21 mouse cellular contexts compared by ENCODE assay signal in the genomic region with DNA sequence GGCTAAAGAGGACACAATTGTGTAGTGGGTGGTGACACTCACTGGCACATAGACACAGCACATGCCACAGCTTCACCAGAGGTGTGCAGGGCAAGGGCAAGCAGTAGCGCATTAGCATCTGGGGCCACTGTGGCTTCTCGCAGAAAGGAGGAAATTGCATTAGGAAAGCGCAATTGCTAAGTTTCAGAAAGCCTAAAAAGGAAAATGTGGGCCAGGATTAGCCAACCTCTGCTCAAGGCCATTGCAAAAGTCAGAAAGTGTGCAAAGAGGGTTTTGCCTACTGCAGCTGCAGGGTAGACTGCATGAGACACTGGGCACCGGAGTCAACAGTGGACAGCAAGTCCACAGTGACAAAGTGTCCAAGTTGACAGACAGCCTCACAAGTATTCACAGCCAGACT. TPM values are rescaled to one million over a fixed set of nuclear protein-coding genes. Genes with fewer than 3 reads are reported as not detected.
A peak's percentile ranks its signal among the peaks of the same experiment; 100 is the strongest.
DNase-seq lines count a peak whose midpoint lies in the region; ATAC-seq and TF ChIP-seq lines count a peak whose summit lies in the region.
"Had no signal": no experiment of that assay in that cellular context is flagged by ENCODE, and none has a peak within 500 bp of the region (broad histone marks: within the 10 kb centered on the region; RNA-seq: fewer than 3 reads in every experiment).

No protein-coding gene starts in this region.

- no peak overlapping the region for H3K4me2 ChIP-seq in heart, embryonic 11.5 days
- H3K4me2 ChIP-seq: embryonic facial prominence, embryonic 13.5 days; forebrain, embryonic 12.5 days; hindbrain, embryonic 13.5 days; intestine, embryonic 15.5 days had no signal

- peak; percentile 79 for ATAC-seq in megakaryocyte, adult 5-6 weeks (ENCODE audit: poor library complexity, severe bottlenecking)
- 0 out of 2 replicates have a peak, but pooled peaks have one; percentile 4 for ATAC-seq in neutrophil, adult 5-6 weeks (ENCODE audit: extremely low read depth, insufficient number of reproducible peaks, low FRiP score, poor library complexity, severe bottlenecking)
- ATAC-seq in heart, embryonic 11.5 days (replicated peaks; ENCODE audit: insufficient number of reproducible peaks, low FRiP score, low TSS enrichment), result no peak
- ATAC-seq: activated CD4-positive, CD25-positive, alpha-beta regulatory T cell, adult 4 months; forebrain, embryonic 16.5 days; intestine, embryonic 15.5 days; Patski had no signal

- H3K27ac ChIP-seq in layer of hippocampus, adult 2 months, result no peak overlapping the region
- no peak overlapping the region for H3K27ac ChIP-seq in heart, embryonic 11.5 days (ENCODE audit: low read depth, low read length)
- H3K27ac ChIP-seq: embryonic facial prominence, embryonic 13.5 days; forebrain, embryonic 12.5 days; hindbrain, embryonic 13.5 days; intestine, embryonic 15.5 days had no signal

- no peak overlapping the region for H3K9ac ChIP-seq in heart, embryonic 11.5 days (ENCODE audit: low read depth, low read length)
- H3K9ac ChIP-seq: embryonic facial prominence, embryonic 13.5 days; forebrain, embryonic 12.5 days; hindbrain, embryonic 13.5 days; intestine, embryonic 15.5 days had no signal

- H3K4me3 ChIP-seq in layer of hippocampus, adult 2 months, result no peak overlapping the region
- no peak overlapping the region for H3K4me3 ChIP-seq in heart, embryonic 11.5 days (ENCODE audit: low read depth, low read length)
- H3K4me3 ChIP-seq: embryonic facial prominence, embryonic 13.5 days; forebrain, embryonic 12.5 days; hindbrain, embryonic 13.5 days; intestine, embryonic 15.5 days had no signal

- no peaks in the 10 kb centered on the region for H3K4me1 ChIP-seq in heart, embryonic 11.5 days (ENCODE audit: control insufficient read depth, insufficient read depth, low read length)
- H3K4me1 ChIP-seq: embryonic facial prominence, embryonic 13.5 days; forebrain, embryonic 12.5 days; hindbrain, embryonic 13.5 days; intestine, embryonic 15.5 days had no signal

- H3K27me3 ChIP-seq in heart, embryonic 11.5 days (ENCODE audit: control insufficient read depth, insufficient read depth, low read length), result 0 out of 2 replicates have a peak, but pooled peaks cover 8% of the 10 kb centered on the region
- H3K27me3 ChIP-seq: forebrain, embryonic 12.5 days; hindbrain, embryonic 13.5 days; intestine, embryonic 15.5 days had no signal

- H3K9me3 ChIP-seq in heart, embryonic 11.5 days (replicated peaks; ENCODE audit: control insufficient read depth, low read length), result no peaks in the 10 kb centered on the region
- H3K9me3 ChIP-seq: embryonic facial prominence, embryonic 13.5 days; forebrain, embryonic 12.5 days; hindbrain, embryonic 13.5 days; intestine, embryonic 15.5 days had no signal

- no peak for TF ChIP-seq CTCF in layer of hippocampus, adult 2 months (conservative IDR thresholded peaks at IDR 0.05)

- WGBS in heart, embryonic 11.5 days (ENCODE audit: insufficient replicate concordance), result 83% methylated on average over 4 of the region's 4 CpGs

- no peaks in the 10 kb centered on the region for H3K36me3 ChIP-seq in heart, embryonic 11.5 days (ENCODE audit: control insufficient read depth, insufficient read depth, low read length)
- H3K36me3 ChIP-seq: embryonic facial prominence, embryonic 13.5 days; forebrain, embryonic 12.5 days; hindbrain, embryonic 13.5 days; intestine, embryonic 15.5 days had no signal

- DNase-seq in adrenal gland, adult 8-10 months, result peak; percentile 7
- no peak for DNase-seq in adrenal gland, postnatal 14 days
- DNase-seq in lung, postnatal 36 days, result peak; percentile 31
- no peak for DNase-seq in lung, postnatal 25 days (ENCODE audit: low spot score)
- no peak for DNase-seq in layer of hippocampus, adult 2 months (ENCODE audit: low spot score in 2 of 2)
- DNase-seq: cerebellum, adult 11 months; cerebellum, adult 8-10 months; cerebellum, postnatal 14 days; gastrocnemius, postnatal 14 days; heart, postnatal 10 days; heart, postnatal 4 days had no signal

RNA-seq across cellular contexts. Expression of a gene that starts 31.5 kb away (rescaled TPM):
- 10 to 100 TPM; 32.3 to 51.7 (median 38.7) TPM for total RNA-seq in adrenal gland, adult 8-10 months (2022)
- total RNA-seq in adrenal gland, postnatal 14 days (2021), result 31.8 and 38.9 TPM in 2 replicates
- total RNA-seq in megakaryocyte, adult 5-6 weeks (2015), result 44.2 and 50.4 TPM in 2 replicates
- total RNA-seq in megakaryocyte, adult 5-6 weeks (2017), result 34.5 and 37.6 TPM in 2 replicates
- total RNA-seq in neutrophil, adult 5-6 weeks (2017), result 58.1 and 60.5 TPM in 2 replicates
- 10 to 100 TPM; 35.7 to 37.4 TPM for total RNA-seq in layer of hippocampus, adult 2 months (2021)
- polyA plus RNA-seq in heart, embryonic 11.5 days (2014; fragmentation: Nextera tagmentation; extraction: Ambion mirVana), result 33.6 and 37.1 TPM in 2 replicates

RNA-seq across cellular contexts. Expression of a gene that starts 53.2 kb away (rescaled TPM):
- 100 to 1,000 TPM; 139 to 237 (median 193) TPM for total RNA-seq in adrenal gland, adult 8-10 months (2022)
- total RNA-seq in adrenal gland, postnatal 14 days (2021), result 66.9 and 72.1 TPM in 2 replicates
- total RNA-seq in megakaryocyte, adult 5-6 weeks (2015), result 30.8 and 32.9 TPM in 2 replicates
- 29.4 and 29.8 TPM in 2 replicates for total RNA-seq in megakaryocyte, adult 5-6 weeks (2017)
- 28.2 and 32.7 TPM in 2 replicates for total RNA-seq in neutrophil, adult 5-6 weeks (2017)
- 10 to 100 TPM; 51.3 to 66.1 TPM for total RNA-seq in layer of hippocampus, adult 2 months (2021)
- 15.6 and 16.4 TPM in 2 replicates for polyA plus RNA-seq in heart, embryonic 11.5 days (2014; fragmentation: Nextera tagmentation; extraction: Ambion mirVana)

Comparison
In these comparisons a context has a peak if more than half of its experiments do, and no peak if none do; other contexts are left out.
1. DNase-seq: peak in adrenal gland, adult 8-10 months (single experiment) and lung, postnatal 36 days (single experiment); none in adrenal gland, postnatal 14 days (single experiment), lung, postnatal 25 days (single experiment) and layer of hippocampus, adult 2 months (0 of 2).